Mouse (Mus musculus) embryonic facial prominence, embryonic 12.5 days (tissue): ENCODE data around the gene Slc41a2. TPM values are rescaled to one million over a fixed set of nuclear protein-coding genes. Genes with fewer than 3 reads are reported as not detected.
A peak's percentile ranks its signal among the peaks of the same experiment; 100 is the strongest.
"Not testable (repeated sequence)": the region's sequence is repeated elsewhere in the genome, so short reads cannot be mapped to it uniquely, and the experiment has no call there.

ENCODE experiments used
- ATAC-seq: fragments of 200-750 bp; cut with Nextera tagmentation; 2 replicates; pipeline ENCODE4 v1.8.0; 2017; ENCODE audit not compliant: insufficient number of reproducible peaks, insufficient read depth, low FRiP score, low TSS enrichment
- H3K27ac ChIP-seq: fragments of 300-500 bp; sonication (generic); 2 replicates; pipeline ENCODE4 v1.5.1; 2016; ENCODE audit warnings: mild to moderate bottlenecking
- H3K27me3 ChIP-seq: fragments of 300-500 bp; sonication (generic); 2 replicates; pipeline ENCODE4 v1.6.1; 2016; ENCODE audit warnings: mild to moderate bottlenecking, moderate library complexity
- H3K36me3 ChIP-seq: fragments of 300-500 bp; sonication (generic); 2 replicates; pipeline ENCODE4 v1.6.1; 2016; ENCODE audit warnings: mild to moderate bottlenecking
- H3K4me1 ChIP-seq: fragments of 300-500 bp; sonication (generic); 2 replicates; pipeline ENCODE4 v1.6.1; 2016
- H3K4me2 ChIP-seq: fragments of 300-500 bp; sonication (generic); replicated peaks from 2 replicates; pipeline ENCODE4 v1.6.1; 2016; ENCODE audit warnings: mild to moderate bottlenecking, moderate library complexity
- H3K4me3 ChIP-seq: fragments of 300-500 bp; sonication (generic); 2 replicates; pipeline ENCODE4 v1.5.1; 2016; ENCODE audit warnings: mild to moderate bottlenecking
- H3K9ac ChIP-seq: fragments of 300-500 bp; sonication (generic); 2 replicates; pipeline ENCODE4 v1.6.1; 2016; ENCODE audit warnings: mild to moderate bottlenecking, moderate library complexity
- H3K9me3 ChIP-seq: fragments of 300-500 bp; sonication (generic); 2 replicates; pipeline ENCODE4 v1.6.1; 2016; ENCODE audit warnings: mild to moderate bottlenecking, moderate library complexity
- WGBS: fragments of 180-500 bp; shearing (Covaris S2); methylation state at CpG from one replicate; pipeline ENCODE4 v1.1.7; 2016; 5-methylcytosine and 5-hydroxymethylcytosine counted together
- polyA plus RNA-seq: library from polyadenylated mRNA; unstranded; fragments of >200 nt; fragmentation: Nextera tagmentation; extraction: Ambion mirVana; gene quantifications from 2 replicates; pipeline ENCODE4 v1.2.1, GENCODE M21; 2016

The Slc41a2 gene
- polyA plus RNA-seq, result 1.3 and 1.6 TPM in 2 replicates

GRCm38 (mm10) chr10:83337159-83337951 lies at the start of gene Slc41a2:
Slc41a2 (minus strand) TSS chr10:83337882.
- under 1% methylated on average over 99 of the region's 102 CpGs for WGBS
- peak; percentile 79 for ATAC-seq

DNA sequence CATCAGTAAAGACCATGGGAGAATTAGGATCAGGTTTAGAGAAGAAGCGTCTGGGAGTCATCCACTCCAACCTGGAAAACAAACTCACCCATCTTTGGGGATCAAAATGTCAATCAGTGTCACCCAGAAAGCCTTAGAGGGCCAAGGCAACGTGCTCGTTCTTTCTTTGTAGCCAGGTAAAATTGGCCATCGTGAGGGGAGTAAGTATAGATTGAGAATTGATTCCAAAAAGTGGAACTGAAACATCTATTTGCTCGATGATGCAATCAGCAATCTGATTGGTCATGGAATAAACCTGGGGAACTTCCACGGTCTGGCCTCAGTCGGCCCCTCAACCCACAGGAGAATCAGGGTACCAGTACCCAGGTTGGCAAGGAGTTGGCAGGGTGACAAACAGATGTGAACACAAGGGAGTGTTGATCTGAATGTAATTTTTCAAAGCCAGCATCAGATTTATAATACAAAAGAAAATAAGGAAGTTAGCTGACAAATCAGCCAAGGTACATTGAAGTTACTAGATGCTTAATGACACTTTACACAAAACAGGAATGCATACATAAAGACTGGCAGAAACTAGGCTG lies 47.7 kb upstream of the Slc41a2 start:
- Histone ChIP-seq H3K27ac (no peak overlapping the region), H3K4me2 (no peak overlapping the region), H3K27me3 (no peaks in the 10 kb centered on the region), H3K4me1 (no peaks in the 10 kb centered on the region), H3K9me3 (no peaks in the 10 kb centered on the region), H3K9ac (no peak overlapping the region), H3K36me3 (peaks cover 10% of the 10 kb centered on the region), H3K4me3 (no peak overlapping the region)
- 94% methylated on average over 7 of the region's 7 CpGs for WGBS
- no peak for ATAC-seq

More at GRCm38 (mm10) chr10:83337159-83337951, at the start of gene Slc41a2:
- no peaks in the 10 kb centered on the region for H3K36me3 ChIP-seq
- H3K9ac ChIP-seq, result peak within 1 kb of the TSS; percentile 63
- peak within 1 kb of the TSS; percentile 93 for H3K4me2 ChIP-seq
- peaks cover 54% of the 10 kb centered on the region for H3K27me3 ChIP-seq
- H3K4me1 ChIP-seq, result no peaks in the 10 kb centered on the region
- no peaks in the 10 kb centered on the region for H3K9me3 ChIP-seq
- H3K27ac ChIP-seq, result 0 out of 2 replicates have a peak within 1 kb of the TSS, but pooled peaks have one; percentile 23
- H3K4me3 ChIP-seq, result peak within 1 kb of the TSS; percentile 64

GRCm38 (mm10) chr10:83384456-83385215 lies 47.0 kb upstream of the Slc41a2 start:
- 89% methylated on average over 8 of the region's 8 CpGs for WGBS
- Histone ChIP-seq H3K9me3 (no peaks in the 10 kb centered on the region), H3K9ac (no peak overlapping the region), H3K27ac (no peak overlapping the region), H3K27me3 (no peaks in the 10 kb centered on the region), H3K4me2 (no peak overlapping the region), H3K4me1 (no peaks in the 10 kb centered on the region), H3K36me3 (peaks cover 10% of the 10 kb centered on the region), H3K4me3 (no peak overlapping the region)
- ATAC-seq, result no peak

- Histone ChIP-seq H3K4me1 (no peaks in the 10 kb centered on the region), H3K9ac (no peak overlapping the region), H3K4me2 (no peak overlapping the region), H3K4me3 (no peak overlapping the region), H3K27ac (no peak overlapping the region), H3K27me3 (no peaks in the 10 kb centered on the region), H3K36me3 (peaks cover 10% of the 10 kb centered on the region), H3K9me3 (no peaks in the 10 kb centered on the region)
- WGBS, result 94% methylated on average over 13 of the region's 13 CpGs
- no peak for ATAC-seq
Measured at GRCm38 (mm10) chr10:83383863-83384262, 46.2 kb upstream of the Slc41a2 start.

DNA sequence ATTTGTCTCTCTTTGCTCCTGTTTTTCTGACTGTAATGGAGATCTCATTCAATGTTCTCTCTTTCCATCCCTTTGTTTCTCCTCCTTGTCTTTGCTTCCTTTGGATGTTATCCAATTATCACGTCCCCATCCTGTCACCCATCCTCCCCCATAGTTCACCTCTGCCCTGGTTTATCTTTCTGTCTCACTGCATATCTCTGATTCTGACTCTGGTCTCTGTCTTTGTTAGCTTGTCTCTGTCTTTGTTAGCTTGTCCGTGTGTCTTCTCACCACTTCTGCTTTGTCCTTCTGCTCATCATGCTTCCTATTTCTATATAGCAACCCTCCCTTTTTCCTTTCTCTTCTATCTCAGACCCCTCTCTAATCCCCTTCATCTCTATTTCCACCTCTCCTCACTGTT lies 45.3 kb upstream of the Slc41a2 start:
- no peak overlapping the region for H3K4me3 ChIP-seq

DNA sequence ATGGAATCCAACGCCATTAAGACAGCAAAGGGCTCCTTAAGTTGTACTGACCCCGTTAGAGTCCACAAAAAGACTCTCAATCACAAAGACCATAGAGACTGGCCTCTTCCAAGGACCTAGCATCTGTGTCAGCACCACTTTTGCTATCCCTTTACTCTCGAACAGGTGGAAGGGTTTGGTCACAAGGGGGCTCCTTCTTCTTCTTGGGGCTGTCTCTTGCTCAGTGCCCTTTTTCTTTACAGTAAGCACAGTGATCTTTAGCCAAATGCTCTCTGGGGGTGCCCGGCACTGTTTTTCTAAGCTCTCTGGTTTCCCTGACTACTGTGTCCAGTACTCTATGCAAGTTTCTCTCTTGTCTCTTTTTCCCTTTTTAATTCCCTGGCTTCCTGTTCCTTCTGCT lies 44.8 kb upstream of the Slc41a2 start:
- no peaks in the 10 kb centered on the region for H3K9me3 ChIP-seq
- H3K27me3 ChIP-seq, result no peaks in the 10 kb centered on the region
- H3K27ac ChIP-seq, result no peak overlapping the region
- no peaks in the 10 kb centered on the region for H3K4me1 ChIP-seq
- no peak overlapping the region for H3K4me2 ChIP-seq
- no peak overlapping the region for H3K9ac ChIP-seq
- no peak for ATAC-seq
- no peak overlapping the region for H3K4me3 ChIP-seq
- 83% methylated on average over 4 of the region's 4 CpGs for WGBS
- peaks cover 10% of the 10 kb centered on the region for H3K36me3 ChIP-seq

More for the DNA sequence above, 45.3 kb upstream of the Slc41a2 start:
- Histone ChIP-seq H3K9me3 (no peaks in the 10 kb centered on the region), H3K9ac (no peak overlapping the region), H3K36me3 (peaks cover 10% of the 10 kb centered on the region), H3K27me3 (no peaks in the 10 kb centered on the region), H3K27ac (no peak overlapping the region), H3K4me1 (no peaks in the 10 kb centered on the region), H3K4me2 (no peak overlapping the region)
- ATAC-seq, result no peak
- 81% methylated on average over 2 of the region's 2 CpGs for WGBS

- WGBS, result 89% methylated on average over 2 of the region's 2 CpGs
- H3K4me2 ChIP-seq, result no peak overlapping the region
- H3K27me3 ChIP-seq, result no peaks in the 10 kb centered on the region
- no peaks in the 10 kb centered on the region for H3K4me1 ChIP-seq
- no peaks in the 10 kb centered on the region for H3K9me3 ChIP-seq
- no peak overlapping the region for H3K9ac ChIP-seq
- H3K4me3 ChIP-seq, result no peak overlapping the region
- H3K27ac ChIP-seq, result no peak overlapping the region
- no peak for ATAC-seq
- peaks cover 10% of the 10 kb centered on the region for H3K36me3 ChIP-seq
Measured at GRCm38 (mm10) chr10:83380501-83380900, 42.8 kb upstream of the Slc41a2 start.

DNA sequence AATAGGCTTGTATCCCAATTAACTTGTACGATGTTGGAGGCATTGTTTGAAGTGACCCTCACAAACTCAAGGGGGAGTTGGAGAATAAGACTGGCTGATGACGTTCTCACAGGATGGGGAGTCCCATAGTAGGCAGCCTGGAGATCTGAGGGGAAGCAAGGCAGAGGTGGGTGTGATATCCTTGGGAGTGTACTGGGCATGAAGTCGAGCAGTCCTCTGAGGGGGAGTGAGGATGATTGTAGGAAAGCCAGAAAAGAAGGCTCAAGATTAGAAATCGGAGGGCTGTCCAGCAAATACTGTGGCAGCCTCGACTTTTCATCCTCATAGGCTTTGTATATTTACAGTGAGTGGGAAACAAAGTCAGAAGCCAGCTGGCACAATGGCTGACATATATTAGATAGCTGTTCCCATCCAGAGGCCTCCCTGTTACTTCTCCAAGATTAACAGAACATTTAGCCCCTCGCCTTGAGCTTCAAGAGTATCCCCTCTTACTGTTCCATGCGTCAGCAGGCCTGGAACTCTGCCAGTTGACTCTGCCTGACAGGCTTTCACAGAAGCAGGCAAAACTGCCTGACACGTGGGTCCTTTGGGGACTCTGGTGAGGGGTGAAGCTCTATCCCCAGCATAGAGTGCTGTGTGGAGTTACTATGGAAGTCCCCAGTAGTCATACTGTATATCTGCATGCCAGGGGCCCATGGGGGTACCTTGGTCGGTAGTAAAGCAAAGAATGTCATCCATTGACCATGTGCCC lies 40.6 kb upstream of the Slc41a2 start:
- H3K27ac ChIP-seq, result no peak overlapping the region
- no peak for ATAC-seq
- H3K4me1 ChIP-seq, result no peaks in the 10 kb centered on the region
- H3K27me3 ChIP-seq, result no peaks in the 10 kb centered on the region
- H3K4me3 ChIP-seq, result no peak overlapping the region
- no peaks in the 10 kb centered on the region for H3K9me3 ChIP-seq
- H3K9ac ChIP-seq, result no peak overlapping the region
- H3K4me2 ChIP-seq, result no peak overlapping the region
- H3K36me3 ChIP-seq, result peaks cover 10% of the 10 kb centered on the region
- WGBS, result 84% methylated on average over 9 of the region's 9 CpGs

DNA sequence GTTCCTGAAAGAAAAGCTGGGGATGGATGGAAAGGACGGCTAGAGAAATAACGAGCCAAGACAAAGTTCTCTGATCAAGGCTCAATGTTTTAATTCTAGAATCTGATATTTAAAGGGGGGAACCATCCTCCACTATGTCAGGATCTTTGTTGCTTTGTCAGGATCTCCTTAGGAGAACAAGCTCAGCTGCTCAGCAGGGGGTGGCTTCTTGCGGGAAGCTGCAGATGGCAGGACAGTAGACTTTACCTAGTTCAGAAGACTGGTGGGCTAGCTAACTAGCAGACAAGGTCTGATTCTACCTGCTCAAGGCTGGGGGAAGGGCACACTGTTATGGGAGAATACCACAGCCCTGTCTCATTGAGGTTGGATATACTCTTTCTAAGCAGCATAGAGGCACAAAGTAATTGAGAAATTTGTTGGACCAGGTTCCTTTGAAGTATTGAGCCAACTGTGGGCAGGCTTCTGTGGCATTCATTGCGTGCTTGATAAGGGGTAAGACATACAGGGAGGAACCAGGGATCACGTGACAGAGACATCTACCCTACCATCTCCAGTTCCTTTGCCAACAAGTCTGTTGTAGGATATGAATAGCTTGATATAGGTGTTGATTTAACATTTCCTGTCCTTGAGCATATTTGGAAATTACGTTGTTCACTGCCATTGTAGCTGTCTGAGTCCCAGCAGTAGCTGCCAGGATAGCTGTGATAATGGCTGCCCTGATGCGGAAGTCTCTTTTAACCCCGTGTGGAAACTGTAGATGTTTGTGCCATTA lies 39.4 kb upstream of the Slc41a2 start:
- Histone ChIP-seq H3K4me3 (no peak overlapping the region), H3K9ac (no peak overlapping the region), H3K27me3 (no peaks in the 10 kb centered on the region), H3K4me1 (no peaks in the 10 kb centered on the region), H3K36me3 (peaks cover 12% of the 10 kb centered on the region), H3K27ac (no peak overlapping the region), H3K9me3 (no peaks in the 10 kb centered on the region), H3K4me2 (no peak overlapping the region)
- WGBS, result 92% methylated on average over 8 of the region's 8 CpGs
- ATAC-seq, result no peak

- H3K36me3 ChIP-seq, result peaks cover 28% of the 10 kb centered on the region
- not testable (repeated sequence) for H3K9me3 ChIP-seq, H3K4me3 ChIP-seq, H3K27ac ChIP-seq, H3K27me3 ChIP-seq, H3K4me1 ChIP-seq, H3K9ac ChIP-seq, ATAC-seq, H3K4me2 ChIP-seq
- WGBS, result 94% methylated on average over 5 of the region's 5 CpGs
Measured at GRCm38 (mm10) chr10:83375458-83375857, 37.8 kb upstream of the Slc41a2 start.
